Mouse (Mus musculus): ENCODE data around the gene Setd7.
A peak's percentile ranks its signal among the peaks of the same experiment; 100 is the strongest.

DNA sequence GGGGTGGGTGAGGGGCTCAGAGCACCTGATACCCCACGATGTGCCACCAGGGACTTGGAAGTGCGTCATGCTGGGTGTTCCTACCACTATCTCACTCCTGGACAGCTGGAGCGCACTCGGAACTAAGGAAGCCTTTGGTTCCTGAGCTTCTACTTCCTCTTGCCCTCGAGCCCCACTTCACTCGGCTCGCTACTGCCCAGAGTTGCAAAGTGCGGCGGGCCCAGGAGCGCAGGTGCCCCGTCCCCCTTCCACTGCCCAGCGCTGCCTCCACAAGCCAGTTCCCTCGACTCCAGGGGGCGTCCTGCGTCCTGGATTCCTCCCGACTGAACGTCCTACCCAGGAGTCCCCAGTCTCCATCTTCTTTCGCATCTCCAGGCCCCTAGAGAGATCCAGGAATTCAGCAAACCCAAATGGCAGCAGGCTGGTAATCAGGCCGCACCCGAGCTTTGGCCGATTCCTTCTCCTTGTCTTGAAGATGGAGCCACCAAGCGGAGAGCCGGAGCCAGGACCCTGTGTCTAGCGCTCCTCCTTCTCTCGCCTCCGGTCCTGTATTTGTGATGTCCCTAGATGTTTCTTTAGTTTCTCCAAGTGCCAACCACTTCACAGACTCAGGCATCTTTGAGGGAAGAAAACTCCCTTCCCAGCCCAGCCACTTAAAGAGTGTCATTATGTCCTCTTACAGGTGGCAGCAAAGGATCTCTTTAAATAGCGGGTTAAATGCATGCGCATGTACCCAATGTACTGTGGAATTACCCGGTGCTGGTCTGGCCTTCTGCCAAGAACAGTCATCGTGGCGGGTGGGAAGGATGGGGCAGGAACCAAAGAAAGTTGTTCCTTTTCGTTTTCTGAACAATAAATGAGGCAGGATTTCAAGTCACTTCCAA lies 672 bp upstream of the Setd7 start:
- TF ChIP-seq CTCF (IDR thresholded peaks at IDR 0.05; ENCODE audit: low read depth, low read length) (peak; percentile 32; the same call in 1 of the 2 replicates), POLR2A (IDR thresholded peaks at IDR 0.05; ENCODE audit: extremely low read depth, insufficient read depth, low read length) (no peak)
